In the genomic region with DNA sequence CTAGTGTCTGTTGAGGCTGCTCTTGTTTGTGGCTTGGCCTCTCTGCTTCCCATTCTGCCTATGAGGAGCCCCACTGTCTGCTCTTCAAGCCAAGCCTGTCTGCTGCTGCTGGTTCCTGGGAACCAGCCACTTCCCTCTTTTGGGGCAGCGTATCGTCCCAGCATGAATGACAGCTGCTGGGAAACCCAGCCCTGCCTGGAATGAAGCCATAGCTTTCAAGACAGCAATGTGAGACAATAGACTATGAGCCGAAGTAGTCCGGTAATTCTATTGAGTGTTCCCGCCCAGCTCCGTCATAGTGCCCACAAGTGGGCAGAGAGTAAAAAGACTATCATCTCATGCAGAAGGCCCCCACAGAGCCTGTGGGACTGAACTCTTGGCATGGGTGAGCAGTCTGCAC, we compare ENCODE assay signal across 15 mouse cellular contexts.
DNase-seq lines count a peak whose midpoint lies in the region; ATAC-seq and TF ChIP-seq lines count a peak whose summit lies in the region.
"Had no signal": no experiment of that assay in that cellular context is flagged by ENCODE, and none has a peak within 500 bp of the region (broad histone marks: within the 10 kb centered on the region; RNA-seq: fewer than 3 reads in every experiment).

No protein-coding gene starts in this region.

- no peak overlapping the region for H3K4me3 ChIP-seq in lung, embryonic 14.5 days (ENCODE audit: low read depth, low read length)
- H3K4me3 ChIP-seq in embryonic facial prominence, embryonic 15.5 days (replicated peaks), result no peak overlapping the region
- H3K4me3 ChIP-seq: heart, adult 2 months; intestine, embryonic 15.5 days; neural tube, embryonic 12.5 days had no signal

- no peak overlapping the region for H3K4me2 ChIP-seq in lung, embryonic 14.5 days
- no peak overlapping the region for H3K4me2 ChIP-seq in embryonic facial prominence, embryonic 15.5 days (replicated peaks)
- H3K4me2 ChIP-seq: intestine, embryonic 15.5 days; liver, embryonic 11.5 days; neural tube, embryonic 12.5 days had no signal

- H3K36me3 ChIP-seq in lung, embryonic 14.5 days (ENCODE audit: insufficient read depth), result no peaks in the 10 kb centered on the region
- no peaks in the 10 kb centered on the region for H3K36me3 ChIP-seq in embryonic facial prominence, embryonic 15.5 days
- H3K36me3 ChIP-seq: intestine, embryonic 15.5 days; neural tube, embryonic 12.5 days had no signal

- TF ChIP-seq CTCF in lung, embryonic 14.5 days (IDR thresholded peaks at IDR 0.05; ENCODE audit: low read depth), result no peak

- no peak overlapping the region for H3K27ac ChIP-seq in lung, embryonic 14.5 days (ENCODE audit: low read depth)
- H3K27ac ChIP-seq in embryonic facial prominence, embryonic 15.5 days (replicated peaks), result no peak overlapping the region
- H3K27ac ChIP-seq: heart, adult 2 months; intestine, embryonic 15.5 days; neural tube, embryonic 12.5 days had no signal

- no peak overlapping the region for H3K9ac ChIP-seq in lung, embryonic 14.5 days
- H3K9ac ChIP-seq in embryonic facial prominence, embryonic 15.5 days, result no peak overlapping the region
- H3K9ac ChIP-seq: intestine, embryonic 15.5 days; neural tube, embryonic 12.5 days had no signal

- H3K27me3 ChIP-seq in lung, embryonic 14.5 days (ENCODE audit: insufficient read depth, low read length), result no peaks in the 10 kb centered on the region
- no peaks in the 10 kb centered on the region for H3K27me3 ChIP-seq in embryonic facial prominence, embryonic 15.5 days
- H3K27me3 ChIP-seq: intestine, embryonic 15.5 days; neural tube, embryonic 12.5 days had no signal

- H3K4me1 ChIP-seq in lung, embryonic 14.5 days (ENCODE audit: insufficient read depth), result no peaks in the 10 kb centered on the region
- H3K4me1 ChIP-seq in embryonic facial prominence, embryonic 15.5 days, result no peaks in the 10 kb centered on the region
- H3K4me1 ChIP-seq: intestine, embryonic 15.5 days; neural tube, embryonic 12.5 days had no signal

- H3K9me3 ChIP-seq in lung, embryonic 14.5 days (ENCODE audit: low read depth, low read length), result no peaks in the 10 kb centered on the region
- H3K9me3 ChIP-seq in embryonic facial prominence, embryonic 15.5 days (replicated peaks), result no peaks in the 10 kb centered on the region
- H3K9me3 ChIP-seq: intestine, embryonic 15.5 days; neural tube, embryonic 12.5 days had no signal

- DNase-seq in gastrocnemius, postnatal 10 days, result peak; percentile 8
- no peak for DNase-seq in gastrocnemius, postnatal 25 days
- DNase-seq in lung, embryonic 14.5 days, result peak; percentile 45
- DNase-seq in lung, postnatal 25 days (ENCODE audit: low spot score), result no peak
- no peak for DNase-seq in urinary bladder, postnatal 25 days (ENCODE audit: low spot score)
- no peak for DNase-seq in thymus, postnatal 14 days
- DNase-seq: adrenal gland, postnatal 10 days; embryo, embryonic 11 days; kidney, postnatal 4 days had no signal

- 52% methylated on average over 6 of the region's 6 CpGs for WGBS in lung, embryonic 14.5 days
- 54% methylated on average over 6 of the region's 6 CpGs for WGBS in embryonic facial prominence, embryonic 15.5 days

- ATAC-seq in lung, embryonic 14.5 days (ENCODE audit: insufficient read depth), result no peak; the same call in 1 of the 2 replicates
- ATAC-seq in embryonic facial prominence, embryonic 15.5 days (ENCODE audit: insufficient number of reproducible peaks, low FRiP score, low TSS enrichment, low read depth), result 0 out of 2 replicates have a peak, but pooled peaks have one; percentile 24
- ATAC-seq in megakaryocyte progenitor cell, adult 5-6 weeks (replicated peaks; ENCODE audit: poor library complexity), result peak; percentile 29; the same call in 1 of the 2 replicates
- ATAC-seq: intestine, embryonic 15.5 days had no signal

Comparison
In these comparisons a context has a peak if more than half of its experiments do, and no peak if none do; other contexts are left out.
1. DNase-seq: peak in gastrocnemius, postnatal 10 days (single experiment) and lung, embryonic 14.5 days (single experiment); none in gastrocnemius, postnatal 25 days (single experiment), lung, postnatal 25 days (single experiment), urinary bladder, postnatal 25 days (single experiment) and thymus, postnatal 14 days (single experiment).